Mouse (Mus musculus): ENCODE data around the gene Psmd11.
A peak's percentile ranks its signal among the peaks of the same experiment; 100 is the strongest.
"Not testable (repeated sequence)": the region's sequence is repeated elsewhere in the genome, so short reads cannot be mapped to it uniquely, and the experiment has no call there.

Psmd11 gene

GRCm38 (mm10) chr11:80428381-80429008 lies at the start of gene Psmd11:
Gene Psmd11 (plus strand): TSS chr11:80428615.
- peak; percentile 74 for DNase-seq (ENCODE audit: low spot score)

DNA sequence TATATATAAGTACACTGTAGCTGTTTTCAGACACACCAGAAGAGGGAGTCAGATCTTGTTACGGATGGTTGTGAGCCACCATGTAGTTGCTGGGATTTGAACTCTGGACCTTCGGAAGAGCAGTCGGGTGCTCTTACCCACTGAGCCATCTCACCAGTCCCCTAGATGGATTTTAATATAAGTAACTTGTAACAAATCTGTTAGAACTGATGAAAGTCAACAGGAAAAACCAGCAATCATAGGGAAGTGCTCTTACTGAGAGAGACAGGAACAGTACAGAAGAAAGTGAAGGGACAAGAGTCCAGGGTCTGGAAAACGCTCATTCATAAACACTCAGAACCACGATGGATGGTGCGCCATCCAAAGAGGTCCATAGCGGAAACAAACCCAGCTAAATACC lies 49.2 kb upstream of the Psmd11 start:
- DNase-seq (ENCODE audit: low spot score), result not testable (repeated sequence)

- DNase-seq (ENCODE audit: low spot score), result peak; percentile 4
Observed at GRCm38 (mm10) chr11:80382626-80383018, 45.8 kb upstream of the Psmd11 start.

DNA sequence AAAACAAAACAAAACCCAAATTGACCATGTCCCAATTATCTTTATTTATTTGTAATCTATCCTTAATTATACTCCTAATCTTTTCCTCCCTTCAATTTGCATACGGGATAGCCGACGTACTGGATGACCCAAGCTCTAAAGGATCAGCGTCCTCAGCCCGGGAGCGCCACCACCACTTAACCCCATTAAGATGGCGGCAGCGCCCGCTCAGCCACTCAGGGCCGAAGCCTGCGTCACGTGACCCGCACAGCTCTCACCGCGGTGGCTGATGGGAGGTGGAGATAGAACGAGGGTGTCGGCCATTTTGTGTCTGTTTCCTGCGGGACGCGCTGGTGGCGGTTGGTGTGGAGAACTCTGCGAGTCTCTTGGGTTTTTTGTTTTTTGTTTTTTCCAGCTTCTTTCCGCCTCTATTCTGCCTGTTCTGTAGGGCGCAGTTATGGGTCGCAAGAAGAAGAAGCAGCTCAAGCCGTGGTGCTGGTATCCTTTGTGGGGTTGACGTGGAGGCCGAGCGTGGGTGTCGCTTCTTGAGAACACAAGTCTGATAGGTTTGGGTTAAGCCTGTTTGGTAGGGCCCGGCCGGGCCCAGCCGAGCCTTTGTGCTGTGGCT lies 45.3 kb upstream of the Psmd11 start, which contains the start of gene Zfp207:
Gene Zfp207 (plus strand): TSS at position 261 of the 607 bp plus-strand sequence.
- peak; percentile 96 for DNase-seq (ENCODE audit: low spot score)

GRCm38 (mm10) chr11:80383626-80384046 lies 44.8 kb upstream of the Psmd11 start:
- DNase-seq (ENCODE audit: low spot score), result no peak

DNA sequence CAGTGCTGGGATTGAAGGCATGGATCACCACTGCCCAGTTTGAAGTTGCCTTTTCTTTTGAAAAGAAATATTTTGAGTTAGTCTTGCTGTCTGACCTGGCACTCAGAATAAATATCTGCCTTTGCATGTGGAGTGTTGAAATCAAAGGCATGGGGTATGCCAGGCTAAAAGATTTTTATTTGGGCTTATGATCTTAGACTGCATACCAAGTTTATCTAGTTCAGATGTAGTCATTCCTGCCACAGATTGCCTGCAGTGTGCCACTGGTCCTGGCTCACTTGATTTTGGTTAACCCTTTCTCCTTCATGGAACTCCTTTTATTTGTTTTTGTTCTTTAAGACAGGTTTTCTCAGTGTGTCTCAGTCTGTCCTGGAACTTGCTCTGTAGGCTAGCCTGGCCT lies 44.0 kb upstream of the Psmd11 start:
- DNase-seq (ENCODE audit: low spot score), result no peak

- DNase-seq (ENCODE audit: low spot score), result no peak
Observed at GRCm38 (mm10) chr11:80385055-80385454, 43.4 kb upstream of the Psmd11 start.

DNA sequence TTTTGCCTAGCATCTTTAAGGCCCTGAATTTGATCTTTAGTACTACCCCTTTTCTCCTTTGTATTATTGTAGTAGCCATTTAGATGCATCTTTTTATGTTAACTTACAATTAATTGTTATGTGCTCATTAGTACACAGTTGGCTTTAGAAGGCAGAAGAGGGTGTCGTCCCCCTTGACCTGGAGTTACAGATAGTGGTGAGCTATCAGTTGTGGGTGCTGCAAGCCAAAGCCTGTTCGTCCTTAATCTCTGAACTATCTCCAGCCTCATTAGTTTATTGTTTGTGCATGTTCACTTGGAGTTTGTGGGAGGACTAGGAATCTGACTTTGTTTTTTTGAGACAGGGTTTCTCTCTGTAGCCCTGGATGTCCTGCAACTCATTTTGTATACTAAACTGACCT lies 41.6 kb upstream of the Psmd11 start:
- no peak for DNase-seq (ENCODE audit: low spot score)

DNA sequence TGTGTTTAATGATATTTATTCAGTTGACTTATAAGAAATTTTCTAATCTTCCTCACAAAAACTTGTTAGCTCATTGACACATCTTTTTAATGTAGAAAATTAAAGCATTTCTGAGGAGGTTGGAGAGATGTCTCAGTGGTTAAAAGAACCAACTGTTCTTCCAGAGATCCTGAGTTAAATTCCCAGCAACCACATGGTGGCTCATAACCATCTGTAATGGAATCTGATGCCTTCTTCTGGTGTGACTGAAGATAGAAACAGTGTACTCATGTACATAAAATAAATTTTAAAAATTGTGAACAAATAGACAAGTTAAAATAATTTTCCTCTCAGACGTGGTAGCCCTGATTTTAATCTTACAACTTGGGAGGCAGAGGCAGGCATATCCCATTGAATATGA lies 38.5 kb upstream of the Psmd11 start:
- DNase-seq (ENCODE audit: low spot score), result no peak

GRCm38 (mm10) chr11:80391407-80392120 lies 36.9 kb upstream of the Psmd11 start:
- DNase-seq (ENCODE audit: low spot score), result no peak

- no peak for DNase-seq (ENCODE audit: low spot score)
Observed at GRCm38 (mm10) chr11:80395930-80396329, 32.5 kb upstream of the Psmd11 start.

DNA sequence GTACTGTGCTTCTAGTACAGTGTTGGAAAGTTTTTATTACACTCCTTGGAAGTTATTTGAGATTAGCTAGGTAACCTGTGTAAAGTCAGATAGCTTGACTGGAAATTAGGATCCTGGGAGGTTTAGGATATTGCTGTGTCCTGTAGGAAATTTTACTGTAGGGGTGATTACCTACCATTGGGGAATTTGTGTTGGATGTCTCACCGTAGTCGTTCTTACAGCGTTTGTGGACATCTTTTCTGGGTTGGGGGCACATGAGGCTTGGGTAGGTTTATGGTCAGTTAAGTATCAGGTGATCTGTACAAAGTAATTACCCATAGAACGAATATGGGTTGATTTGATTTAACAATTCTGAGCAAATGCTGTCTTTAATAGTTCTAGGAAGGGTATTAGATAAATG lies 31.8 kb upstream of the Psmd11 start:
- no peak for DNase-seq (ENCODE audit: low spot score)

- DNase-seq (ENCODE audit: low spot score), result not testable (repeated sequence)
Observed at GRCm38 (mm10) chr11:80407878-80408277, 20.5 kb upstream of the Psmd11 start.

- no peak for DNase-seq (ENCODE audit: low spot score)
Observed at GRCm38 (mm10) chr11:80410377-80410776, 18.0 kb upstream of the Psmd11 start.

DNA sequence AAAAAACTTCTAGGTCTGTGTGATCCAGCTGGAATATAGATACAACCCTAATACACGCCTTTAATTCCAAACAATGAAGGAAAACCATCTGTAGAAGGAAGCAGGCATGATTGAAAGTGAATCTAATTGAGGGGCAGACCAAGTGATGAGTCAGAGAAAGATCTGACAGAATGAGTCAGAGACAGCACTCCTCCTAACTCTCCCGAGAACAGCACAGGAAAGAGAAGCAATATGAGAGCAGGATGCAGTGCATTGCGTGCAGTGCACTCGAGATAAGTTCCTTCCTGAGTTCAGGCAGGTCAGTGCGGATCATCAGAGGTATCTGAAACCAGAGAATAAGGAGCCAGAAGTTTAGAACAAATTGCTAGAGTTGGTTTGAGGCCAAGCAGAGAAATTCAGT lies 11.3 kb upstream of the Psmd11 start:
- DNase-seq (ENCODE audit: low spot score), result no peak

GRCm38 (mm10) chr11:80419743-80420142 lies 8.7 kb upstream of the Psmd11 start:
- no peak for DNase-seq (ENCODE audit: low spot score)

DNA sequence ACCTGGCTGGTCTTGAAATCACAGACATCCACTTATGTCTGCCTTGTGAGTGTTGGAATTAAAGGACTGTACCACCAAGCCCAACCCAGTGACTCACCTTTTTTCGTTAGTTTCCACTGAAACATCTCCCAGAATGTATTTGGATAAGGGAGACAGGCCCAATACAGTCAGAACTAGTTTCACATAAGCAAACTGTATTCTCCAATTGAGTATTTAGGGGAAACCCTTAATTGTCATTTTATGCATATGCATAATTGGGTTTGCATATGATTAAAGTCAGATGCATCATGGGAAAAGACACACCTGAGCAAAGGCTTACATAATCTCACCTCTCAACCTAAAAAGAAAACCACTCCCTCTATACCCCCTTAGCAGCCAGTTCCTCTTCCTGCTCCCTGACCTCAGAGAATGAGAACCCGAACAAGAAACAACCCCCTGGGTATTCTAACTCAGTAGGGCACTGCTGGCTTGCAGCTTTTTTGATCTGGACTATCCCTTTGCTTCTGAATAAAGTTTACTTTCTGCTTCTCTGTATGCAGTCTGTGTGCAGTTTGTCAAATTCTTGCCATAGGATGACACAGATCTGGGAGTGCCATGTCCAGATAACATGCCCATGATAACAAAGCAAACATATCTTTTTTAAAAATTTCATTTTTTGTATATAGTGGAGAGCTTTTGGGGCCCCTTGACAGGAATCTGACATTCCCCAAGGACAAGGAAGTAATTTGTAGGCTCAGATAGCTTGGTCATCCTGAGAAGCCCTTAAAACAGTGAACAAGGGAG lies 8.0 kb upstream of the Psmd11 start:
- no peak for DNase-seq (ENCODE audit: low spot score)

GRCm38 (mm10) chr11:80421421-80422047 lies 6.9 kb upstream of the Psmd11 start:
- DNase-seq (ENCODE audit: low spot score), result no peak

GRCm38 (mm10) chr11:80424691-80425090 lies 3.7 kb upstream of the Psmd11 start:
- DNase-seq (ENCODE audit: low spot score), result no peak

GRCm38 (mm10) chr11:80425247-80425778 lies 3.1 kb upstream of the Psmd11 start:
- no peak for DNase-seq (ENCODE audit: low spot score)

DNA sequence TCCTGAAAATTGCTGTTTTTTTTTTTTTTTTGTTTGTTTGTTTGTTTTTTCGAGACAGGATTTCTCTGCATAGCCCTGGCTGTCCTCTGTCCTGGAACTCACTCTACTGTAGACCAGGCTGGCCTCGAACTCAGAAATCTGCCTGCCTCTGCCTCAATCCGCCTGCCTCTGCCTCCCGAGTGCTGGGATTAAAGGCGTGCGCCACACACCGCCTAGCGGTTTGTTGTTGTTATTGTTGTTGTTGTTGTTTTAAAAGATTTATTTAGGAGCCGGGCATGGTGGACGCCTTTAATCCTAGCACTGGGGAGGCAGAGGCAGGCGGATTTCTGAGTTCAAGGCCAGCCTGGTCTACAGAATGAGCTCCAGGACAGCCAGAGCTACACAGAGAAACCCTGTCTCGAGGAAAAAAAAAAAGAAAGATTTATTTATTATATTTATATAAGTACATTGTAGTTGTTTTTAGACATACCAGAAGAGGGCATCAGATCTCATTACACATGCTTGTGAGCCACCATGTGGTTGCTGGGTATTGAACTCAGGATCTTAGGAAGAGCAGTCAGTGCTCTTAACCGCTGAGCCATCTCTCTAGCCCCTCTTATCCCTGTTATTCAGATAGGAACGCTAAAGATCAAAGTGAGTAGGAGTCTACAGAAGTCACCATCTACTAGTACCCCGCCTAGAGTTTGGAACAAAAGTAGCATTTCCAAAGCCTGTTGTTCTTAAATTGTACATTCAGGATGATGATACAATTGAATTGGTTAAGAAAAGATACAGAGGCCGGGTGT lies 2.2 kb upstream of the Psmd11 start:
- DNase-seq (ENCODE audit: low spot score), result not testable (repeated sequence)

All from ovary, postnatal 10 days (tissue).